ENCODE assay signal across 27 mouse cellular contexts in the genomic region with DNA sequence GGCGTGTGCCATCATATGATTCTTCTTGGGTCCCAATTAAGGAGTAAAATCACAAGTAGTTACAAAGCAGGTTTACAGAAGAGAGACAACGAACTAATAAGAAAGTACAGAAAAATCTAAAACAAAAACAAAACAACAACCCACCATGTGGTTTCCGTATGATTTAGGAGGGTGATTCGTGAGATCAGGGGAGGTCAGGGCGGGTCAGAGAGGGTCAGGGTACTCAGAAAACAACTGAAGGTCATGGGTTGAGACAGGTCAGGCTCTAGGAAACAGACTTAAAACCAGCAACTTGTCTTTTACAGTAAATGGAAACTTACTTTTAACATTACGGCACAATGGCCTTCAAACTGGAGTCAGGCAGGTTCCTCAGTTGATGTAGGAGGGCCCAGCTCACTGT. TPM values are rescaled to one million over a fixed set of nuclear protein-coding genes. Genes with fewer than 3 reads are reported as not detected.
DNase-seq lines count a peak whose midpoint lies in the region; ATAC-seq lines count a peak whose summit lies in the region.
"Had no signal": no experiment of that assay in that cellular context is flagged by ENCODE, and none has a peak within 500 bp of the region (broad histone marks: within the 10 kb centered on the region; RNA-seq: fewer than 3 reads in every experiment).

No protein-coding gene starts in this region.

- ATAC-seq in kidney, embryonic 16.5 days (ENCODE audit: low FRiP score, low TSS enrichment), result no peak
- ATAC-seq in kidney, embryonic 14.5 days (ENCODE audit: low FRiP score, low TSS enrichment), result no peak
- ATAC-seq in lung, embryonic 16.5 days (ENCODE audit: low read depth), result 0 out of 2 replicates have a peak, but pooled peaks have one; percentile 17
- ATAC-seq: activated CD4-positive, CD25-positive, alpha-beta regulatory T cell, adult 4 months; forebrain, embryonic 14.5 days; forebrain, postnatal 0 days had no signal

- WGBS in kidney, embryonic 16.5 days, result 25% methylated on average over 6 of the region's 6 CpGs
- WGBS in kidney, embryonic 14.5 days, result 27% methylated on average over 6 of the region's 6 CpGs
- WGBS in lung, embryonic 16.5 days, result 54% methylated on average over 6 of the region's 6 CpGs

- H3K27me3 ChIP-seq in kidney, embryonic 16.5 days (ENCODE audit: insufficient read depth, low read length), result no peaks in the 10 kb centered on the region
- no peaks in the 10 kb centered on the region for H3K27me3 ChIP-seq in kidney, embryonic 14.5 days (ENCODE audit: control insufficient read depth, insufficient read depth, low read length)
- no peaks in the 10 kb centered on the region for H3K27me3 ChIP-seq in lung, embryonic 16.5 days (ENCODE audit: control insufficient read depth, insufficient read depth, low read depth, low read length)
- H3K27me3 ChIP-seq: embryonic facial prominence, embryonic 12.5 days; embryonic facial prominence, embryonic 15.5 days; heart, embryonic 12.5 days; heart, embryonic 15.5 days had no signal

- H3K9me3 ChIP-seq in kidney, embryonic 16.5 days (ENCODE audit: low read length), result no peaks in the 10 kb centered on the region
- no peaks in the 10 kb centered on the region for H3K9me3 ChIP-seq in kidney, embryonic 14.5 days (ENCODE audit: control insufficient read depth, low read length)
- H3K9me3 ChIP-seq in lung, embryonic 16.5 days (ENCODE audit: control insufficient read depth, low read length), result no peaks in the 10 kb centered on the region
- H3K9me3 ChIP-seq: embryonic facial prominence, embryonic 12.5 days; embryonic facial prominence, embryonic 15.5 days; heart, embryonic 12.5 days; heart, embryonic 15.5 days had no signal

- peak overlapping the region; percentile 29; the same call in 1 of the 2 replicates for H3K27ac ChIP-seq in kidney, embryonic 16.5 days (ENCODE audit: low read length)
- no peak overlapping the region for H3K27ac ChIP-seq in kidney, embryonic 14.5 days (ENCODE audit: low read depth, low read length)
- H3K27ac ChIP-seq in lung, embryonic 16.5 days (ENCODE audit: low read length), result no peak overlapping the region
- H3K27ac ChIP-seq: embryonic facial prominence, embryonic 12.5 days; embryonic facial prominence, embryonic 15.5 days; gastrocnemius, adult 2 months; heart, embryonic 15.5 days; hindbrain, embryonic 14.5 days had no signal

- peaks cover 16% of the 10 kb centered on the region for H3K4me1 ChIP-seq in kidney, embryonic 16.5 days (ENCODE audit: insufficient read depth, low read length)
- H3K4me1 ChIP-seq in kidney, embryonic 14.5 days (ENCODE audit: control insufficient read depth, insufficient read depth, low read length), result peaks cover 7% of the 10 kb centered on the region
- peaks cover 8% of the 10 kb centered on the region for H3K4me1 ChIP-seq in lung, embryonic 16.5 days (replicated peaks; ENCODE audit: control insufficient read depth, insufficient read depth, low read length)
- H3K4me1 ChIP-seq: embryonic facial prominence, embryonic 12.5 days; embryonic facial prominence, embryonic 15.5 days had no signal

- H3K36me3 ChIP-seq in kidney, embryonic 16.5 days (ENCODE audit: insufficient read depth, low read length), result no peaks in the 10 kb centered on the region
- H3K36me3 ChIP-seq in kidney, embryonic 14.5 days (ENCODE audit: control insufficient read depth, insufficient read depth, low read length), result no peaks in the 10 kb centered on the region
- H3K36me3 ChIP-seq in lung, embryonic 16.5 days (ENCODE audit: control insufficient read depth, insufficient read depth, low read length), result no peaks in the 10 kb centered on the region
- H3K36me3 ChIP-seq: embryonic facial prominence, embryonic 12.5 days; embryonic facial prominence, embryonic 15.5 days; heart, embryonic 12.5 days; heart, embryonic 15.5 days had no signal

- peak; percentile 12 for DNase-seq in embryo, embryonic 9.5 days (ENCODE audit: extremely low spot score)
- DNase-seq in embryo, embryonic 11 days, result no peak
- no peak for DNase-seq in kidney, adult 8-10 months
- DNase-seq in kidney, postnatal 25 days, result peak; percentile 46 to 51
- no peak for DNase-seq in lung, postnatal 4 days
- DNase-seq: adrenal gland, adult 8-10 months; adrenal gland, postnatal 25 days; cerebellum, adult 11-12 months; cerebellum, adult 8-10 months; cerebellum, postnatal 10 days; cerebellum, postnatal 36 days; forebrain, postnatal 0 days; gastrocnemius, adult 2 months; gastrocnemius, postnatal 14 days; heart, adult 11 months; heart, postnatal 10 days; heart, postnatal 4 days had no signal

- no peak overlapping the region for H3K9ac ChIP-seq in kidney, embryonic 16.5 days (replicated peaks; ENCODE audit: low read length)
- no peak overlapping the region for H3K9ac ChIP-seq in kidney, embryonic 14.5 days (ENCODE audit: low read depth, low read length)
- H3K9ac ChIP-seq in lung, embryonic 16.5 days (ENCODE audit: low read length), result no peak overlapping the region
- H3K9ac ChIP-seq: embryonic facial prominence, embryonic 12.5 days; embryonic facial prominence, embryonic 15.5 days; forebrain, postnatal 0 days; heart, embryonic 12.5 days; heart, embryonic 15.5 days; hindbrain, embryonic 14.5 days had no signal

- no peak overlapping the region for H3K4me3 ChIP-seq in kidney, embryonic 16.5 days (ENCODE audit: low read length)
- H3K4me3 ChIP-seq in kidney, embryonic 14.5 days (ENCODE audit: low read length), result no peak overlapping the region
- no peak overlapping the region for H3K4me3 ChIP-seq in lung, embryonic 16.5 days (ENCODE audit: low read length)
- H3K4me3 ChIP-seq: embryonic facial prominence, embryonic 12.5 days; embryonic facial prominence, embryonic 15.5 days; gastrocnemius, adult 2 months; heart, embryonic 12.5 days; heart, embryonic 15.5 days had no signal

- H3K4me2 ChIP-seq in kidney, embryonic 16.5 days (replicated peaks; ENCODE audit: low read depth, low read length), result 0 out of 2 replicates have a peak overlapping the region, but pooled peaks have one; percentile 12
- H3K4me2 ChIP-seq in kidney, embryonic 14.5 days (replicated peaks; ENCODE audit: low read depth, low read length), result no peak overlapping the region
- no peak overlapping the region for H3K4me2 ChIP-seq in lung, embryonic 16.5 days (ENCODE audit: low read depth, low read length)
- H3K4me2 ChIP-seq: embryonic facial prominence, embryonic 12.5 days; embryonic facial prominence, embryonic 15.5 days; heart, embryonic 12.5 days; heart, embryonic 15.5 days; hindbrain, embryonic 14.5 days had no signal

RNA-seq across cellular contexts. Expression of gene Tmem11, which starts 11.2 kb away (rescaled TPM):
- polyA plus RNA-seq in kidney, embryonic 16.5 days (2015; fragmentation: Nextera tagmentation; extraction: Ambion mirVana), result 72.0 and 79.6 TPM in 2 replicates
- polyA plus RNA-seq in kidney, embryonic 14.5 days (2014; fragmentation: Nextera tagmentation; extraction: Ambion mirVana), result 72.8 and 72.9 TPM in 2 replicates
- 57.6 and 62.5 TPM in 2 replicates for polyA plus RNA-seq in lung, embryonic 16.5 days (2015; fragmentation: Nextera tagmentation; extraction: Ambion mirVana)

RNA-seq across cellular contexts. Expression of gene Natd1, which starts 24.3 kb away (rescaled TPM):
- polyA plus RNA-seq in kidney, embryonic 16.5 days (2015; fragmentation: Nextera tagmentation; extraction: Ambion mirVana), result 29.9 and 31.2 TPM in 2 replicates
- polyA plus RNA-seq in kidney, embryonic 14.5 days (2014; fragmentation: Nextera tagmentation; extraction: Ambion mirVana), result 15.7 and 25.0 TPM in 2 replicates
- 19.9 and 21.6 TPM in 2 replicates for polyA plus RNA-seq in lung, embryonic 16.5 days (2015; fragmentation: Nextera tagmentation; extraction: Ambion mirVana)

RNA-seq across cellular contexts. Expression of gene Map2k3, which starts 41.5 kb away (rescaled TPM):
- polyA plus RNA-seq in kidney, embryonic 16.5 days (2015; fragmentation: Nextera tagmentation; extraction: Ambion mirVana), result 138 and 142 TPM in 2 replicates
- polyA plus RNA-seq in kidney, embryonic 14.5 days (2014; fragmentation: Nextera tagmentation; extraction: Ambion mirVana), result 69.0 and 106 TPM in 2 replicates
- polyA plus RNA-seq in lung, embryonic 16.5 days (2015; fragmentation: Nextera tagmentation; extraction: Ambion mirVana), result 110 and 114 TPM in 2 replicates

RNA-seq across cellular contexts. Expression of gene Dhrs7b, which starts 59.9 kb away (rescaled TPM):
- 41.7 and 42.8 TPM in 2 replicates for polyA plus RNA-seq in kidney, embryonic 16.5 days (2015; fragmentation: Nextera tagmentation; extraction: Ambion mirVana)
- polyA plus RNA-seq in kidney, embryonic 14.5 days (2014; fragmentation: Nextera tagmentation; extraction: Ambion mirVana), result 34.3 and 35.8 TPM in 2 replicates
- 38.7 and 42.0 TPM in 2 replicates for polyA plus RNA-seq in lung, embryonic 16.5 days (2015; fragmentation: Nextera tagmentation; extraction: Ambion mirVana)

Comparison
In these comparisons a context has a peak if more than half of its experiments do, and no peak if none do; other contexts are left out.
1. DNase-seq: peak in embryo, embryonic 9.5 days (single experiment) and kidney, postnatal 25 days (2 of 2); none in embryo, embryonic 11 days (single experiment), kidney, adult 8-10 months (0 of 2) and lung, postnatal 4 days (0 of 2).